Mouse (Mus musculus) ES-Bruce4 (cell line): ENCODE measurements at regions not wholly inside any gene's neighbourhood (a gene's known extent, or its start where the extent isn't known, plus 50 kb on each side); places are given as distances from the start of the nearest gene placed in this dataset.

Source experiments
- CTCF ChIP-seq: IDR thresholded peaks from one replicate; pipeline ENCODE4 v1.8.1; 2011; ENCODE audit warnings: low read depth, low read length
- EP300 ChIP-seq: IDR thresholded peaks from 2 replicates; pipeline ENCODE4 v1.6.1; 2011; ENCODE audit warnings: low read depth, low read length; ENCODE audit not compliant: insufficient read depth
- POLR2A ChIP-seq: IDR thresholded peaks from one replicate; pipeline ENCODE4 v1.8.1; 2011; ENCODE audit warnings: low read length; ENCODE audit not compliant: insufficient read depth

DNA sequence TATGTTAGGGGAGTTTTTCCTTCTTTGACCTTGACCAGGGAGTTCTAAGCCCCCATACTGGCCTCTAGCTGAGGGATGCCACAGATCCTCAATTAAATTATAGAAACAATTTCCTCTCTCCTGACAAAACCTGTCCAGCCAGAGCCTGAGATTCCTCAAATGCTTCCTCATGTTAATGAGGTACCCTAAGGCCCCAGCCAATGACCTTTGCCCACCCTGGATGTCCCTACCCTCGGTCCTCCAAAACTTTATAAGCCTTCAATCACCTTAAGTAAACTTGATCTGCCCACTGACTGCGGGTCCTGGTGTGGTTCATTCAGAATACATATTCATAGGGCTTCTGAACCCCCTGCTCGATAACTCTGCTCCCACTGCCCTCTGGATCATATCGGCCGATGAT lies 227.7 kb upstream of the Vstm2b start:
- TF ChIP-seq CTCF, result no peak
- TF ChIP-seq EP300, result no peak
- no peak for TF ChIP-seq POLR2A
